Mouse (Mus musculus) CH12.LX (cell line): ENCODE results near the gene Slc13a1. TPM values are rescaled to one million over a fixed set of nuclear protein-coding genes. Genes with fewer than 3 reads are reported as not detected.

Source experiments
- DNase-seq: peaks from one replicate; pipeline ENCODE4 v3.0.0-alpha.2; 2013; ENCODE audit errors: extremely low read depth
- H3K27ac ChIP-seq: 2 replicates; pipeline ENCODE4 v1.5.1; 2012; ENCODE audit warnings: low read depth, mild to moderate bottlenecking, control low read depth, moderate library complexity; ENCODE audit not compliant: insufficient read depth
- H3K27me3 ChIP-seq: replicated peaks from 2 replicates; pipeline ENCODE3; 2012; ENCODE audit warnings: inconsistent platforms
- H3K36me3 ChIP-seq, 2 experiments: replicated peaks in 1 of 2; 2 replicates each; pipeline versions ENCODE3 to v1.6.1; 2012; ENCODE audit warnings: inconsistent platforms in 1 of 2, low read length in 1 of 2, mild to moderate bottlenecking in 1 of 2, mixed read lengths in 1 of 2, moderate library complexity in 1 of 2; ENCODE audit not compliant: control insufficient read depth in 1 of 2, insufficient read depth in 1 of 2
- H3K4me1 ChIP-seq, 2 experiments: 2 replicates each; pipeline ENCODE4 v1.6.1; 2012; ENCODE audit warnings: inconsistent platforms in 1 of 2, moderate library complexity in 1 of 2; ENCODE audit not compliant: insufficient read depth in 2 of 2, control insufficient read depth in 1 of 2
- H3K4me2 ChIP-seq: 2 replicates; pipeline ENCODE4 v1.6.1; 2012; ENCODE audit warnings: low read depth, mild to moderate bottlenecking, control low read depth; ENCODE audit not compliant: poor library complexity, insufficient read depth, severe bottlenecking
- H3K4me3 ChIP-seq, 3 experiments: fragments of 150-350 bp in 1 of 3; sonication (generic) in 1 of 3; replicated peaks in 1 of 3; 2 replicates each; pipeline versions ENCODE3 to v1.5.1; 2011 to 2012; ENCODE audit warnings: low read depth in 2 of 3, low read length in 2 of 3, mild to moderate bottlenecking in 2 of 3, moderate library complexity in 2 of 3, control low read depth in 1 of 3, improper control_type of control experiment in 1 of 3, inconsistent platforms in 1 of 3, mixed read lengths in 1 of 3; ENCODE audit not compliant: poor library complexity in 1 of 3
- H3K79me2 ChIP-seq: replicated peaks from 2 replicates; pipeline ENCODE4 v1.6.1; 2012; ENCODE audit warnings: mild to moderate bottlenecking, moderate library complexity; ENCODE audit not compliant: control insufficient read depth, poor library complexity, insufficient read depth, severe bottlenecking; ENCODE audit errors: extremely low read depth
- H3K9ac ChIP-seq: 2 replicates; pipeline ENCODE4 v1.6.1; 2012; ENCODE audit warnings: low read depth, mild to moderate bottlenecking, control low read depth, moderate library complexity; ENCODE audit not compliant: insufficient read depth
- H3K9me3 ChIP-seq: replicated peaks from 2 replicates; pipeline ENCODE3; 2012; ENCODE audit warnings: low read length, inconsistent platforms, mixed read lengths
- BHLHE40 ChIP-seq: IDR thresholded peaks from 2 replicates; pipeline ENCODE4 v1.6.1; 2011; ENCODE audit warnings: mild to moderate bottlenecking, low read depth, low read length, improper control_type of control experiment
- CHD1 ChIP-seq: IDR thresholded peaks from 2 replicates; pipeline ENCODE4 v1.6.1; 2012; ENCODE audit warnings: low read depth, low read length, improper control_type of control experiment, inconsistent platforms
- CHD2 ChIP-seq: IDR thresholded peaks from 2 replicates; pipeline ENCODE4 v1.6.1; 2011; ENCODE audit warnings: low read length, improper control_type of control experiment
- CTCF ChIP-seq, 2 experiments: IDR thresholded peaks in 1 of 2; conservative IDR thresholded peaks in 1 of 2; 2 replicates each; pipeline ENCODE4 v1.5.1; 2011 to 2012; ENCODE audit warnings: low read depth in 2 of 2, low read length in 2 of 2, improper control_type of control experiment in 1 of 2, inconsistent platforms in 1 of 2, mild to moderate bottlenecking in 1 of 2, moderate library complexity in 1 of 2
- EP300 ChIP-seq: IDR thresholded peaks from 2 replicates; pipeline ENCODE4 v1.6.1; 2011; ENCODE audit warnings: low read length, improper control_type of control experiment
- ETS1 ChIP-seq: conservative IDR thresholded peaks from 2 replicates; pipeline ENCODE4 v1.6.1; 2012; ENCODE audit warnings: low read depth, mild to moderate bottlenecking, inconsistent platforms, low read length, improper control_type of control experiment, moderate library complexity
- GABPA ChIP-seq: IDR thresholded peaks from 2 replicates; pipeline ENCODE4 v1.6.1; 2012; ENCODE audit warnings: low read depth, low read length, improper control_type of control experiment, inconsistent platforms; ENCODE audit not compliant: insufficient replicate concordance
- IRF4 ChIP-seq: IDR thresholded peaks from 2 replicates; pipeline ENCODE4 v1.6.1; 2014; ENCODE audit warnings: low read depth, mild to moderate bottlenecking, inconsistent platforms, low read length, improper control_type of control experiment
- JUN ChIP-seq: IDR thresholded peaks from 2 replicates; pipeline ENCODE4 v1.6.1; 2011; ENCODE audit warnings: low read depth, mild to moderate bottlenecking, low read length, improper control_type of control experiment, moderate library complexity; ENCODE audit not compliant: insufficient read depth
- MAX ChIP-seq: IDR thresholded peaks from 2 replicates; pipeline ENCODE4 v1.6.1; 2011; ENCODE audit warnings: low read length, improper control_type of control experiment
- MAZ ChIP-seq: IDR thresholded peaks from 2 replicates; pipeline ENCODE4 v1.6.1; 2012; ENCODE audit warnings: low read depth, mild to moderate bottlenecking, inconsistent platforms, low read length, improper control_type of control experiment, moderate library complexity
- MEF2A ChIP-seq: IDR thresholded peaks from 2 replicates; pipeline ENCODE4 v1.6.1; 2014; ENCODE audit warnings: low read depth, mild to moderate bottlenecking, inconsistent platforms, low read length, improper control_type of control experiment, borderline replicate concordance
- PAX5 ChIP-seq: IDR thresholded peaks from 2 replicates; pipeline ENCODE4 v1.6.1; 2012; ENCODE audit warnings: low read length, inconsistent platforms, mixed read lengths
- POLR2AphosphoS2 ChIP-seq: IDR thresholded peaks from 2 replicates; pipeline ENCODE4 v1.6.1; 2011; ENCODE audit warnings: low read depth, low read length, improper control_type of control experiment
- RAD21 ChIP-seq: IDR thresholded peaks from 2 replicates; pipeline ENCODE4 v1.6.1; 2011; ENCODE audit warnings: low read depth, mild to moderate bottlenecking, low read length, improper control_type of control experiment, moderate library complexity
- RCOR1 ChIP-seq: conservative IDR thresholded peaks from 2 replicates; pipeline ENCODE4 v1.6.1; 2012; ENCODE audit warnings: low read depth, mild to moderate bottlenecking, inconsistent platforms, low read length, improper control_type of control experiment
- SIN3A ChIP-seq: IDR thresholded peaks from 2 replicates; pipeline ENCODE4 v1.6.1; 2012; ENCODE audit warnings: low read length, improper control_type of control experiment, inconsistent platforms
- SMC3 ChIP-seq: IDR thresholded peaks from 2 replicates; pipeline ENCODE4 v1.6.1; 2011; ENCODE audit warnings: low read depth, low read length, improper control_type of control experiment
- TCF12 ChIP-seq: IDR thresholded peaks from 2 replicates; pipeline ENCODE4 v1.6.1; 2014; ENCODE audit warnings: low read depth, mild to moderate bottlenecking, inconsistent platforms, low read length, improper control_type of control experiment
- ZC3H11A ChIP-seq: IDR thresholded peaks from 2 replicates; pipeline ENCODE4 v1.6.1; 2012; ENCODE audit warnings: low read depth, mild to moderate bottlenecking, inconsistent platforms, low read length, improper control_type of control experiment
- ZKSCAN1 ChIP-seq: IDR thresholded peaks from 2 replicates; pipeline ENCODE4 v1.6.1; 2012; ENCODE audit warnings: low read depth, inconsistent platforms, low read length, improper control_type of control experiment, borderline replicate concordance
- ZMIZ1 ChIP-seq: IDR thresholded peaks from 2 replicates; pipeline ENCODE4 v1.6.1; 2012; ENCODE audit warnings: low read depth, mild to moderate bottlenecking, inconsistent platforms, low read length, improper control_type of control experiment
- dilution Hi-C: fragments of 300-500 bp; cut with MboI; formaldehyde crosslinking; loops from 2 replicates; pipeline ENCODE4 v1.14.3; 2020; ENCODE audit warnings: low sequenced_read_pairs; ENCODE audit not compliant: extremely low pct_unique_long_range_greater_than_20kb, extremely low pct_ligation_motif_present
- in situ Hi-C: fragments of 300-500 bp; cut with MboI; formaldehyde crosslinking; loops from 3 replicates; pipeline ENCODE4 v1.14.3; 2019; ENCODE audit warnings: low sequenced_read_pairs, low pct_ligation_motif_present, low pct_unique_long_range_greater_than_20kb, mixed read lengths
- polyA plus RNA-seq: library from polyadenylated mRNA; unstranded; fragments of >175 nt; gene quantifications from 2 replicates; pipeline ENCODE4 v1.2.1, GENCODE M21; 2012; ENCODE audit warnings: low read depth; ENCODE audit not compliant: insufficient read length
- total RNA-seq, 2 experiments: library from RNA; depleted of rRNA; stranded (reverse); fragments of 300-350 nt in 1 of 2; fragments of >200 nt in 1 of 2; gene quantifications; 2 replicates each; pipeline ENCODE4 v1.2.3; 2012 to 2014

The Slc13a1 gene
- total and polyA plus RNA-seq, 3 experiments: not detected

DNA sequence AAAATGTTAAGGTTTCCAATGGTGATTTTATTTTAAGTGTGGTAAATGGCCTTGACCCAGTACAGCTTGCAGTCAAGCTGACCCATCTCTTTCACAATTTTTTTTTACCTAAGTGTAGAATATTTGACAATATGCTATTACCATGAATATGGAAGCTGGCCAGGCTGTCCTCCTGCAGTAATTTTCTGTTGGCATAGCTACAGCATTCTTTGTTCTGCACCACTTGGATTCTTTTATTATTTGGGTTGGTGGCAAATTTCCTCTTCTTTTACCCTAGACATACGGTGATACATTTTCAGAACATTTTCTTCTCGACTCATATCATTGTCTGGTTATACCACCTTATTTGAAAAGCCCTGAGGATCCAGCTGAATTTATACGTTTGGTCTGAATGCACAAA, 7.5 kb upstream of the Slc13a1 start:
- no peaks in the 10 kb centered on the region for H3K79me2 ChIP-seq
- no peaks in the 10 kb centered on the region for H3K9me3 ChIP-seq
- TF ChIP-seq EP300: no peak
- TF ChIP-seq SMC3: no peak
- no peak for TF ChIP-seq ETS1
- TF ChIP-seq CTCF (conservative IDR thresholded peaks at IDR 0.05 in 1 of 2, IDR thresholded peaks at IDR 0.05 in 1 of 2; ENCODE audit: low read depth in 2 of 2, low read length in 2 of 2): no peak
- no peak for TF ChIP-seq MAX
- no peak for TF ChIP-seq BHLHE40
- no peak for TF ChIP-seq CHD2
- TF ChIP-seq TCF12: no peak
- TF ChIP-seq GABPA: no peak
- no peak for TF ChIP-seq MEF2A
- TF ChIP-seq ZMIZ1: no peak
- TF ChIP-seq CHD1: no peak
- TF ChIP-seq MAZ: no peak
- TF ChIP-seq RAD21: no peak
- TF ChIP-seq, all 38 proteins: peak for 0
- no peak overlapping the region for H3K27ac ChIP-seq
- no peak overlapping the region for H3K9ac ChIP-seq
- in situ Hi-C loops: no loop called here
- no peaks in the 10 kb centered on the region for H3K36me3 ChIP-seq
- no peaks in the 10 kb centered on the region for H3K27me3 ChIP-seq
- DNase-seq: no peak
- H3K4me1 ChIP-seq: no peaks in the 10 kb centered on the region
- no peak overlapping the region for H3K4me2 ChIP-seq
- no peak overlapping the region for H3K4me3 ChIP-seq
- dilution Hi-C loops: no loop called here

GRCm38 (mm10) chr6:24173951-24174350, 6.1 kb upstream of the Slc13a1 start:
- DNase-seq: no peak
- Histone ChIP-seq H3K4me2 (no peak overlapping the region), H3K4me3 (no peak overlapping the region), H3K9me3 (no peaks in the 10 kb centered on the region), H3K4me1 (no peaks in the 10 kb centered on the region), H3K36me3 (no peaks in the 10 kb centered on the region), H3K9ac (no peak overlapping the region), H3K79me2 (no peaks in the 10 kb centered on the region), H3K27ac (no peak overlapping the region), H3K27me3 (no peaks in the 10 kb centered on the region)
- in situ Hi-C loops (no loop called here), dilution Hi-C loops (no loop called here)
- TF ChIP-seq ETS1 (no peak), BHLHE40 (no peak), POLR2AphosphoS2 (no peak), CHD2 (no peak), ZKSCAN1 (no peak), RCOR1 (no peak), PAX5 (no peak), TCF12 (no peak), CHD1 (no peak), ZC3H11A (no peak), JUN (no peak), SIN3A (no peak), IRF4 (no peak)
